Mouse (Mus musculus): ENCODE data around the gene Tedc1.

DNA sequence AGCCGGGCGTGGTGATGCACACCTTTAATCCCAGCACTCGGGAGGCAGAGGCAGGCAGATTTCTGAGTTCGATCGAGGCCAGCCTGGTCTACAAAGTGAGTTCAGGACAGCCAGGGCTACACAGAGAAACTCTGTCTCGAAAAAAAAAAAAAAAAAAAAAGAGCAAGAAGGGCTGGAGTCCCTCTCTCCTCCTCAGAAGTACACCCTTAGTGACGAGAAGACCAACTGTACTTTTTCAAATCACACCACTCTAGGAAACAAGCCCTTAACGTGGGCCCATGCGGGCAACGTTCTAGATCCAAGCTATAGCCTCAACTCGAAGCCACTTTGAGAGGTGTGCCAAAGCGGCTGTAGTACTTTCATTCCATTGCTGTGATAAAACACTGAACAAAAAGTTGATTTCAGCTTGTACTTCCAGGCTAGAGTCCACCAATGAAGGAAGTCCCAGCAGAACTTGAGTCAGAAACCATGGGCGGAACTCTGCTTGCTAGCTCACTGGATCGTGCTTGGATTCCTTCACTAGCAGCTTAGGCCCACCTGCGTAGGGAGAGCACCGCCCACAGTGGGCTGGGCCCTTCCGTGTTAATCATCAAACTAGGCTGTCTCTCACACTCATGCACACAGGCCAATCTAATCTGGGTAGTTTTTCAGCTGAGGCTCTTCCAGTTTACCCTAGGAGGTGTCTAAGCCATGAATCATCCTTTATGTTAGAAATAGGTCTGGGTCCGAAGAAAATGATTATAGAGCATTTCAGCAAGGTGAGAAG lies 20.9 kb downstream of the Tedc1 start:
- TF ChIP-seq CTCF (conservative IDR thresholded peaks at IDR 0.05; ENCODE audit: insufficient read depth, insufficient read length, low read depth, low read length) (no peak), POLR2A (IDR thresholded peaks at IDR 0.05; ENCODE audit: low read depth, low read length) (no peak)
